ENCODE assay signal across 13 mouse cellular contexts in the genomic region with DNA sequence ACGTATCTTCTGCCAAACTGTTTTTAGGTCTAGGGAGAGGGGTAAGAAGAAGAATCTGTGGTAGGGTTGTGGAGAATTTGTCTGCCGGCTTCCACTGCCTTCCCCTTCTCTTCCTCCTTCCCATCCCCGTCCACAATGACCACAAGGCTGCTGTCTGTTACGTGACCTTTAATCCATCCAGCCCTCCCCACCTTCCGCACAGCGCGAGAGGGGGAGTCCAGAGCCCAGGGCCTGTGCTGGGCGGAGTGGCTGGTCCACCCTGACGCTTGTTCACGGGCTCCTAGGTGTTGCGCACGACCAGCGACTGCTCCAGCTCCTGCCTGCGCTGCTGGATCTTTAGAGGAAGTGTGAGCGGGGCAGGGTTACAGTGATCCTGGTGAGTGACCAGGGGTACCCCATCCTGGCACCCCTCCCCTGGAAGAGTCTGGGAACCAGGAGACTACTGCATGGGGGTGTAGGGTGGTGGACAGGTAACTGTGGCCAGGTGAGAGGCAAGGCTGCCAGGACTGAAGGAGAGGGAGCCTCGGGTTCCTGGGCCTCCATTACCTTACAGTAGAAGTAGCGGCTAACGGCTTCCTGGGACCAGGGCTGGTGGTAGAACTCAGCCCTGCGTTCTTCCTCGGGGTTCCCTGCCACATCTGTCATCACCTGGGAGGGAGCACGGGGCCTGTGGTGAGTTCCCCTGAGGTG. TPM values are rescaled to one million over a fixed set of nuclear protein-coding genes. Genes with fewer than 3 reads are reported as not detected.
DNase-seq lines count a peak whose midpoint lies in the region; ATAC-seq and TF ChIP-seq lines count a peak whose summit lies in the region.
"Had no signal": no experiment of that assay in that cellular context is flagged by ENCODE, and none has a peak within 500 bp of the region (broad histone marks: within the 10 kb centered on the region; RNA-seq: fewer than 3 reads in every experiment).

No protein-coding gene starts in this region.

- H3K4me1 ChIP-seq in heart, embryonic 15.5 days (replicated peaks), result peaks cover 30% of the 10 kb centered on the region
- peaks cover 75% of the 10 kb centered on the region for H3K4me1 ChIP-seq in midbrain, embryonic 10.5 days
- peaks cover 35% of the 10 kb centered on the region for H3K4me1 ChIP-seq in midbrain, embryonic 16.5 days (ENCODE audit: control insufficient read depth, insufficient read depth, low read length)
- H3K4me1 ChIP-seq in embryonic fibroblast, embryonic 13.5 days (ENCODE audit: control insufficient read depth, insufficient read depth, low read length), result peaks cover 14% of the 10 kb centered on the region
- H3K4me1 ChIP-seq in liver, embryonic 16.5 days (ENCODE audit: control insufficient read depth, low read depth, low read length), result peaks cover 27% of the 10 kb centered on the region

- no peak overlapping the region for H3K9ac ChIP-seq in heart, embryonic 15.5 days
- H3K9ac ChIP-seq in midbrain, embryonic 16.5 days (ENCODE audit: low read depth, low read length), result no peak overlapping the region
- H3K9ac ChIP-seq in liver, embryonic 16.5 days (ENCODE audit: low read depth, low read length), result no peak overlapping the region
- H3K9ac ChIP-seq: forebrain, postnatal 0 days had no signal

- WGBS in heart, embryonic 15.5 days, result 65% methylated on average over 21 of the region's 21 CpGs
- WGBS in midbrain, embryonic 10.5 days, result 55% methylated on average over 21 of the region's 21 CpGs
- WGBS in midbrain, embryonic 16.5 days, result 71% methylated on average over 21 of the region's 21 CpGs
- WGBS in liver, embryonic 16.5 days (ENCODE audit: insufficient replicate concordance), result 26% methylated on average over 21 of the region's 21 CpGs

- H3K9me3 ChIP-seq in heart, embryonic 15.5 days (replicated peaks), result no peaks in the 10 kb centered on the region
- H3K9me3 ChIP-seq in midbrain, embryonic 10.5 days (replicated peaks), result no peaks in the 10 kb centered on the region
- H3K9me3 ChIP-seq in midbrain, embryonic 16.5 days (replicated peaks; ENCODE audit: control insufficient read depth, low read length, poor library complexity, severe bottlenecking), result no peaks in the 10 kb centered on the region
- H3K9me3 ChIP-seq in liver, embryonic 16.5 days (replicated peaks; ENCODE audit: control insufficient read depth, low read length), result no peaks in the 10 kb centered on the region

- no peaks in the 10 kb centered on the region for H3K27me3 ChIP-seq in heart, embryonic 15.5 days
- peaks cover 42% of the 10 kb centered on the region for H3K27me3 ChIP-seq in midbrain, embryonic 10.5 days (ENCODE audit: low read depth, poor library complexity, severe bottlenecking)
- no peaks in the 10 kb centered on the region for H3K27me3 ChIP-seq in midbrain, embryonic 16.5 days (ENCODE audit: control insufficient read depth, insufficient read depth, low read depth, low read length)
- H3K27me3 ChIP-seq in liver, embryonic 16.5 days (ENCODE audit: control insufficient read depth, insufficient read depth, low read depth, low read length), result peaks cover 19% of the 10 kb centered on the region

- TF ChIP-seq CTCF in embryonic fibroblast, embryonic 13.5 days (IDR thresholded peaks at IDR 0.05; ENCODE audit: borderline replicate concordance, insufficient read depth, low read length), result no peak
- no peak for TF ChIP-seq CTCF in layer of hippocampus, adult 2 months (conservative IDR thresholded peaks at IDR 0.05)

- no peak for DNase-seq in heart, adult 8-10 months (ENCODE audit: low spot score)
- DNase-seq in midbrain, embryonic 10.5 days (ENCODE audit: low spot score), result no peak
- no peak for DNase-seq in urinary bladder, adult 18-20 months (ENCODE audit: low spot score in 2 of 2)
- DNase-seq in layer of hippocampus, adult 2 months (ENCODE audit: low spot score in 2 of 2), result no peak
- DNase-seq: embryo, embryonic 11 days; forebrain, postnatal 0 days had no signal

- ATAC-seq in heart, embryonic 15.5 days (replicated peaks; ENCODE audit: insufficient number of reproducible peaks, insufficient read depth, low FRiP score, low read depth), result no peak
- no peak for ATAC-seq in midbrain, embryonic 16.5 days
- ATAC-seq in liver, embryonic 16.5 days (ENCODE audit: low read depth), result peak; percentile 50
- ATAC-seq: forebrain, postnatal 0 days had no signal

- H3K4me2 ChIP-seq in heart, embryonic 15.5 days, result peak overlapping the region; percentile 42; the same call in 1 of the 2 replicates
- no peak overlapping the region for H3K4me2 ChIP-seq in midbrain, embryonic 16.5 days (ENCODE audit: low read length)
- H3K4me2 ChIP-seq in liver, embryonic 16.5 days (ENCODE audit: low read depth, low read length), result peak overlapping the region; percentile 49; the same call in 1 of the 2 replicates

- H3K4me3 ChIP-seq in heart, embryonic 15.5 days, result no peak overlapping the region
- H3K4me3 ChIP-seq in midbrain, embryonic 10.5 days, result no peak overlapping the region
- no peak overlapping the region for H3K4me3 ChIP-seq in midbrain, embryonic 16.5 days (ENCODE audit: low read depth, low read length)
- no peak overlapping the region for H3K4me3 ChIP-seq in embryonic fibroblast, embryonic 13.5 days (ENCODE audit: insufficient read depth, low read length)
- no peak overlapping the region for H3K4me3 ChIP-seq in liver, embryonic 16.5 days (ENCODE audit: low read depth, low read length)
- H3K4me3 ChIP-seq in layer of hippocampus, adult 2 months, result no peak overlapping the region

- no peak overlapping the region for H3K27ac ChIP-seq in heart, embryonic 15.5 days
- peak overlapping the region; percentile 14; the same call in 1 of the 2 replicates for H3K27ac ChIP-seq in midbrain, embryonic 10.5 days (replicated peaks)
- H3K27ac ChIP-seq in midbrain, embryonic 16.5 days (ENCODE audit: low read length), result no peak overlapping the region
- H3K27ac ChIP-seq in embryonic fibroblast, embryonic 13.5 days (ENCODE audit: insufficient read depth, low read length), result no peak overlapping the region
- H3K27ac ChIP-seq in liver, embryonic 16.5 days (ENCODE audit: low read length), result no peak overlapping the region
- H3K27ac ChIP-seq in layer of hippocampus, adult 2 months, result no peak overlapping the region

- peak; percentile 3; the same call in 1 of the 2 replicates for TF ChIP-seq POLR2A in embryonic fibroblast, embryonic 13.5 days (IDR thresholded peaks at IDR 0.05; ENCODE audit: low read depth, low read length)

- H3K36me3 ChIP-seq in heart, embryonic 15.5 days, result peaks cover 57% of the 10 kb centered on the region
- H3K36me3 ChIP-seq in midbrain, embryonic 10.5 days, result peaks cover 70% of the 10 kb centered on the region
- H3K36me3 ChIP-seq in midbrain, embryonic 16.5 days (ENCODE audit: control insufficient read depth, insufficient read depth, low read length), result peaks cover 32% of the 10 kb centered on the region
- no peaks in the 10 kb centered on the region; the same call in 1 of the 2 replicates for H3K36me3 ChIP-seq in liver, embryonic 16.5 days (ENCODE audit: control insufficient read depth, insufficient read depth)

RNA-seq across cellular contexts. Expression of a gene that starts 6.1 kb away (rescaled TPM):
- polyA plus RNA-seq in heart, embryonic 15.5 days (2015; fragmentation: Nextera tagmentation; extraction: Ambion mirVana), result 13.1 and 18.5 TPM in 2 replicates
- total RNA-seq in heart, adult 8-10 months (2022), result 1 to 10 TPM; 7.4 to 9.5 (median 7.7) TPM
- polyA plus RNA-seq in midbrain, embryonic 10.5 days (2016; fragmentation: Nextera tagmentation; extraction: Ambion mirVana), result 14.8 and 19.7 TPM in 2 replicates
- polyA plus RNA-seq in midbrain, embryonic 16.5 days (2015; fragmentation: Nextera tagmentation; extraction: Ambion mirVana), result 16.6 and 23.3 TPM in 2 replicates
- polyA plus RNA-seq in embryonic fibroblast, embryonic 13.5 days (2011; ENCODE audit: insufficient read length, low read depth, missing spikeins), result 45.5 and 54.6 TPM in 2 replicates
- 10.7 and 11.3 TPM in 2 replicates for polyA plus RNA-seq in liver, embryonic 16.5 days (2015; fragmentation: Nextera tagmentation; extraction: Ambion mirVana)
- 10 to 100 TPM; 63.6 to 66.7 TPM for total RNA-seq in layer of hippocampus, adult 2 months (2021)

RNA-seq across cellular contexts. Expression of a gene that starts 15.3 kb away (rescaled TPM):
- polyA plus RNA-seq in heart, embryonic 15.5 days (2015; fragmentation: Nextera tagmentation; extraction: Ambion mirVana), result 55.7 and 71.7 TPM in 2 replicates
- 10 to 100 TPM; 53.6 to 60.6 (median 56.2) TPM for total RNA-seq in heart, adult 8-10 months (2022)
- polyA plus RNA-seq in midbrain, embryonic 10.5 days (2016; fragmentation: Nextera tagmentation; extraction: Ambion mirVana), result 160 and 170 TPM in 2 replicates
- 78.0 and 85.0 TPM in 2 replicates for polyA plus RNA-seq in midbrain, embryonic 16.5 days (2015; fragmentation: Nextera tagmentation; extraction: Ambion mirVana)
- polyA plus RNA-seq in embryonic fibroblast, embryonic 13.5 days (2011; ENCODE audit: insufficient read length, low read depth, missing spikeins), result 69.3 and 73.4 TPM in 2 replicates
- polyA plus RNA-seq in liver, embryonic 16.5 days (2015; fragmentation: Nextera tagmentation; extraction: Ambion mirVana), result 36.2 and 36.9 TPM in 2 replicates
- 10 to 100 TPM; 75.9 to 81.4 TPM for total RNA-seq in layer of hippocampus, adult 2 months (2021)

RNA-seq across cellular contexts. Expression of a gene that starts 31.6 kb away (rescaled TPM):
- polyA plus RNA-seq in heart, embryonic 15.5 days (2015; fragmentation: Nextera tagmentation; extraction: Ambion mirVana), result 50.9 and 57.2 TPM in 2 replicates
- 10 to 100 TPM; 56.8 to 62.6 (median 60.6) TPM for total RNA-seq in heart, adult 8-10 months (2022)
- polyA plus RNA-seq in midbrain, embryonic 10.5 days (2016; fragmentation: Nextera tagmentation; extraction: Ambion mirVana), result 32.4 and 44.8 TPM in 2 replicates
- 173 and 192 TPM in 2 replicates for polyA plus RNA-seq in midbrain, embryonic 16.5 days (2015; fragmentation: Nextera tagmentation; extraction: Ambion mirVana)
- polyA plus RNA-seq in embryonic fibroblast, embryonic 13.5 days (2011; ENCODE audit: insufficient read length, low read depth, missing spikeins), result 22.9 and 27.8 TPM in 2 replicates
- polyA plus RNA-seq in liver, embryonic 16.5 days (2015; fragmentation: Nextera tagmentation; extraction: Ambion mirVana), result 0.55 and 1.3 TPM in 2 replicates
- total RNA-seq in layer of hippocampus, adult 2 months (2021), result 10 to 100 TPM; 88.7 to 90.9 TPM

RNA-seq across cellular contexts. Expression of a gene that starts 36.0 kb away (rescaled TPM):
- polyA plus RNA-seq in heart, embryonic 15.5 days (2015; fragmentation: Nextera tagmentation; extraction: Ambion mirVana), result 0.09 TPM in 1 of 2 replicates, not detected in the other
- total RNA-seq in heart, adult 8-10 months (2022), result not detected
- 0.05 TPM in 1 of 2 replicates, not detected in the other for polyA plus RNA-seq in midbrain, embryonic 10.5 days (2016; fragmentation: Nextera tagmentation; extraction: Ambion mirVana)
- polyA plus RNA-seq in midbrain, embryonic 16.5 days (2015; fragmentation: Nextera tagmentation; extraction: Ambion mirVana), result 0.08 TPM in 1 of 2 replicates, not detected in the other
- not detected in 2 replicates for polyA plus RNA-seq in embryonic fibroblast, embryonic 13.5 days (2011; ENCODE audit: insufficient read length, low read depth, missing spikeins)
- polyA plus RNA-seq in liver, embryonic 16.5 days (2015; fragmentation: Nextera tagmentation; extraction: Ambion mirVana), result not detected in 2 replicates
- not detected for total RNA-seq in layer of hippocampus, adult 2 months (2021)
- total RNA-seq: forebrain, postnatal 0 days had no signal
- polyA plus RNA-seq: heart, embryonic 16.5 days; limb, embryonic 11.5 days; thymus, postnatal 0 days had no signal

RNA-seq across cellular contexts. Expression of a gene that starts 51.8 kb away (rescaled TPM):
- 7.0 and 7.4 TPM in 2 replicates for polyA plus RNA-seq in heart, embryonic 15.5 days (2015; fragmentation: Nextera tagmentation; extraction: Ambion mirVana)
- 100 to 1,000 TPM in 2 of 4 experiments, 10 to 100 TPM in 2; 97.3 to 112 (median 103) TPM for total RNA-seq in heart, adult 8-10 months (2022)
- polyA plus RNA-seq in midbrain, embryonic 10.5 days (2016; fragmentation: Nextera tagmentation; extraction: Ambion mirVana), result 0.06 and 0.15 TPM in 2 replicates
- polyA plus RNA-seq in midbrain, embryonic 16.5 days (2015; fragmentation: Nextera tagmentation; extraction: Ambion mirVana), result 0.15 TPM in 1 of 2 replicates, not detected in the other
- not detected in 2 replicates for polyA plus RNA-seq in embryonic fibroblast, embryonic 13.5 days (2011; ENCODE audit: insufficient read length, low read depth, missing spikeins)
- 0.07 TPM in 1 of 2 replicates, not detected in the other for polyA plus RNA-seq in liver, embryonic 16.5 days (2015; fragmentation: Nextera tagmentation; extraction: Ambion mirVana)
- total RNA-seq in layer of hippocampus, adult 2 months (2021), result under 1 TPM in 1 of 2 experiments, not detected in 1; 0.31 TPM

Comparison
In these comparisons a context has a peak if more than half of its experiments do, and no peak if none do; other contexts are left out.
1. RNA of a gene that starts 31.6 kb away (polyA plus RNA-seq): 173 to 192 TPM in midbrain, embryonic 16.5 days, 50.9 to 57.2 TPM in heart, embryonic 15.5 days, 32.4 to 44.8 TPM in midbrain, embryonic 10.5 days and 22.9 to 27.8 TPM in embryonic fibroblast, embryonic 13.5 days; 0.55 to 1.3 TPM in liver, embryonic 16.5 days; every median in the first group is over 10 times any median in the second.